Mouse (Mus musculus): ENCODE data around the gene Setd6.

The Setd6 gene
- long read RNA-seq, experiment 1, transcript Setd6-201 (7 exons, 1,707 nt), result major isoform, 16 of 19 reads
- long read RNA-seq, experiment 1, partial matches to known transcripts, result 0 of 19 reads
- long read RNA-seq, experiment 1, other reads (novel, unspliced or antisense), result 3 of 19 reads
- long read RNA-seq, experiment 2, transcript Setd6-201 (7 exons, 1,707 nt), result major isoform, 18 of 30 reads
- long read RNA-seq, experiment 2, partial matches to known transcripts, result 2 of 30 reads
- long read RNA-seq, experiment 2, other reads (novel, unspliced or antisense), result 9 of 30 reads

GRCm38 (mm10) chr8:95715676-95716531, at the start of gene Setd6:
Setd6 (plus strand) TSS chr8:95715881.
- intact Hi-C loops (cut with DNase I), result loop anchor here (2.0 to 10.0 kb wide), 3 partner anchors 36 to 199 kb away; no protein-coding TSS in a partner anchor

DNA sequence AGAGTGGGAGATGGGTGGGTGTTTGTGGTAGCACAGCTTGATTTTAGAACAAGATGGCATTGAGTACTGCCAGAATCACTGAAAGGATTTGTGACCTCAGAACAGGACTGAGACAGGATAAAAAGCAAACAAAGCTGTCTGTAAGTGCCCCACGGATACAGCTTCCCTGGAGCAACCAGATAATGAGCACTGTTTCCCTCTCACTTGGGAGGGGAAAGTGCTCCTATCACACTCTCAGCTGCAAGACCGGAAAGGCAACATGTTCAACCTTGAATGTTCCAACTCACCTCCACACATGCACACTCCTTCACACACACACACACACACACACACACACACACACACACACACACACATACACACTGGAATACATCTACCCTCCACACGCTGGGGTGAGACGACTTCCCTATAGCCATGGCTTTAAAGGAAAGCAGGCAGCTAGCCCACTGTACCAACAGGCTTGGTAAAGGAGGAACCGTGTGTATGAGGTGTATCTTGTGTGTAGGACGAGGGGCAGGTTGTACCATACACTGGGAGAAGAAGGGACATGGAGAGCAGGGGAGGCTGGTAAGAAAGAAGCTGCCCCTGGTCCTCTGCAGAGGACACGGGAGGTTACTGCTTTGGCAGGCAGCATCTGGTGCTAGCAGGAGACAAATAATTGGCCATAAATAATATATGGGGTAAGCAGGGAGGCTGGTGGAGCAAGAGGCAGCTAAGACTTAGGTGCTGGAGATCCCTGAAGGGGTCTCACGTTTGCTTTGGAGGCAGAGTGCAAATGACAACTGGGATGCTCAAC, 47.3 kb upstream of the Setd6 start:
- intact Hi-C loops (cut with DNase I), result no loop called here

GRCm38 (mm10) chr8:95669967-95670366, 45.7 kb upstream of the Setd6 start:
- intact Hi-C loops (cut with DNase I), result no loop called here

DNA sequence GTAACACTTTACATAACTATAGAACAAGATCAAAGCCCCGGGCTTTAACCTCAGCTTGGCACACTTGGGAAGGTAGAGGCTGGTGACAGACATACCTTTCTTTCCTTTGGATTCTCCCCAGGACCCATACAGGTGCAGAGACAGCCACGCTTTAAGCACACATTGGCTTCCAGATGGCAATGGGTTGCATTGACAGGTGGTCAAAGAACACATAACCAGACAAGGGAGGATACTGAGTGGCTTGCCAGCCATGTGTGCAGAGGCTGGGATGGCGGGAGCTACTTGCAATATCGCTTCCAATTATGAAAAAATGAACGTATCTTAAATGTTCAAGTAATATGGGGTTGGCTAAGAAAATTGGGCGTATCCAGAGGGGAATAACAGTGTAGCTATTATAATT, 43.8 kb upstream of the Setd6 start:
- intact Hi-C loops (cut with DNase I), result no loop called here

- intact Hi-C loops (cut with DNase I), result no loop called here
Measured at GRCm38 (mm10) chr8:95672811-95673210, 42.9 kb upstream of the Setd6 start.

DNA sequence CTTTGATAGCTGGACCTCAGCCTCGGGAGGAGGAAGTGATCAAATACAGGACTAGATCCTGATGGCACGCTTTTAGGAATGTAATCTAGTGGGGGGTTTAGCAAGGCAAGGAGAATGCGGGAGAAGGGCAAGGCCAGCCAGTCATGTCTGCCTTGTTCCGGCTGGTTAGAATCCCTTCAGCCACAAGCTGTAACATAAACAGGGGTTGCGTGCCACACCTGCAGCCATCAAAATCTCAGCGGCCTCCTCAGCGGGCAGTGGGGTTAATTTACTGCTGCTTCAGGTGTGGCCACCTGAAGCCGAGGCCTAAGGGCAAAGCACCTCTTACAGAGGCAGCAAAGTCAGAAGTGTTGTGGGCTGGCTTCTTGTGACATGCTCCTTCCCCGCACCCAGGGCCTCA, 39.0 kb upstream of the Setd6 start, which contains the start of gene Ndrg4:
Gene Ndrg4, plus strand, starts transcription at position 350 of the 400 bp plus-strand sequence.
- intact Hi-C loops (cut with DNase I), result no loop called here

DNA sequence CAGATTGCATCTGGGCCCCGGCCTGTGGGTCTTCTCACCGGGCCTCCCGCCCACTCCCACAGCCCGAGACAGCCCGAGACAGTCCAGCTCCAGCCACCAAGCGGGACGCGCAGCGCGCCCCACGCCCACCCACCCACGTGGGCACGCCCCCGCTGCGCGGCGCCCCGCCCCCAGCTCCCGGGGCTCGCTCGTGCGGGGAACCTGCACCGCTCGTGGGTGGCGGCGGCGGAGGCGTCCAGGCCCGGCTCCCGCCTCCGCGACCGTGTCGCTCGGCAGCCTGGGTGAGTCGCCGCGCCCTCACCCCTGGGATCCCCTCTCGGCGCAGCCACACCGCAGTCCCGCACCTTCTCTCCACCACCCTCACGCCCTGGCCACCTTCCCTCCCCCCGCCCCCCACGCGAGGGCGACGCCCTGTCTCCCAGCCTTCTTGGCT, 38.1 kb upstream of the Setd6 start:
- intact Hi-C loops (cut with DNase I), result no loop called here

DNA sequence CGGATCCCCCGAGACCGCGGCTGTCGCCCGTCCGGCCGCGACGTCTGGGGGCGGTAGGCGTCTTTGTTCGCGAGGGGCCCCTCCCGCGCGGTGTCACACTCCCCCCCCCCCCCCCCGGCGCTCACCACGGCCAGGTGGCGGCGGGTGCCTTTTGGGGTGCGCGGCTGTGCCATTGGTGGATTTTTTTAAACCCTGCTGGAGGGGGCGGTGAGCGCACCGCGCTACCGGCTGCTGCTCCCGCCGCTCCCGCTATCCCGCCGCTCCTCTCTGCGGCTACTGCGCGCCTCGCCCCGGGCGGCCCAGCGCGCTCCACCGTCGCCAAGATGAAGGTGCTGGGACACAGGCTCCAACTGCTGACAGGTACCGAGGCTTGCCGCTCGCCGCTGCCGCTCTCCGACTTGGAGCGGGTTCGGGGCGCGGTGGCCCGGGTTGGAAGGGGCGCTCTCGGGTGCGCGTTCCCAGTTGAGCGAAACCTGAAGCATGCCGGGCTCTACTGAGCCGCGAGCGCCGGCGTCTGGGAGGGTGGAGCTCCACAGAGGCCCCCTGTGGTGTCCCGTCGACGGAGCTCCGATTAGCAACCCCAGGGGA, 37.6 kb upstream of the Setd6 start:
- intact Hi-C loops (cut with DNase I), result no loop called here

DNA sequence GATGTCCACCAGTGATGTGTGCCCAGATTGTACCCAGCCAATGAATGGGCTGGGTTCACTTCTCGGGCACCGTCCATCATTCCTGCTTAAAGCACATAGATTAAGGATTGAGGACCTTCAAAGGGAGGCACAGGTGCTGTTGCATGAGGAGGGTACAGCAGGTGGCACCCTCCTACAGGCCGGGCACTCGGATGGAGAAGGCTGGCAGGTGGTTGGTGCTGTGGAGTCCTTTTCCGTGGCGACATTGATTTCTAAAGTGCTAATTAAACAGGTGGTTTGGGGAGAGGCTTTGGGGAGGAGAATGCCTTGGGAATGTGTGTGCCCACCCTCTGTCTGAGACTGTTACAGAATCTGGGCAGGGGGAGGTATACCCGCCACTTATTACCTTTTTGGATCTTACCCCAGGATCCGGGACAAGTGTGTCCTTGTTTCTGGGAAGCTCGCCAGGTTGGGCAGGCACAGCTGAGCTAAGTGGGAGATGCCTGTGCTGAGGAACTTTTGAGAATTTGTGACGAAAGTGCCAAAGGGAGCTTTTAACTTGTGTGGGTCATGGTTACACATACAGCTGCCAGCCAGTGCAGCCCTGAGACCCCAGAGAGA, 27.5 kb upstream of the Setd6 start:
- intact Hi-C loops (cut with DNase I), result no loop called here

GRCm38 (mm10) chr8:95690929-95691541, 24.6 kb upstream of the Setd6 start:
- intact Hi-C loops (cut with DNase I), result loop anchor here (10.0 kb wide), 1 partner anchor 336 kb away; the partner anchor contains the start of gene Mmp15

DNA sequence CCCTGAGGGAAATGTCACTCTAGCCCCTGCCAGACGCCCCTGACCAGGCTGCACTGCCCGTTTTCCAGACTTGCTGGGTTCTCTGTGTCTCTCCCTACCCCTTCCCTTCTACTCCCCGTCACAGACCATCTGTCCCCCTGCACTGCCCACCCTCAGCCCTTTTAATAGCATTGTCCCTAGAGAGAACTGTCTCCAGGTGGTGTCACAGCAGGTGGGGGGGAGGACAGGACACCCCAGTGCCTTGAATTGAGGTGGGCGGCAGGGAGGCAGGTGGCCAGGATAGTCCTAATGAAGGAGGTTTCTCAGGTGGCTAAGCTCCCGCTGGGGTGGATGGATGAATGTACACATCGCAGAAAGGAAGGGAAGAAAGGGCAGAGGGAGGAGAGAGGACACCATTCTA, 21.1 kb upstream of the Setd6 start:
- intact Hi-C loops (cut with DNase I), result loop anchor here (10.0 kb wide), 1 partner anchor 340 kb away; the partner anchor contains the start of gene Mmp15

DNA sequence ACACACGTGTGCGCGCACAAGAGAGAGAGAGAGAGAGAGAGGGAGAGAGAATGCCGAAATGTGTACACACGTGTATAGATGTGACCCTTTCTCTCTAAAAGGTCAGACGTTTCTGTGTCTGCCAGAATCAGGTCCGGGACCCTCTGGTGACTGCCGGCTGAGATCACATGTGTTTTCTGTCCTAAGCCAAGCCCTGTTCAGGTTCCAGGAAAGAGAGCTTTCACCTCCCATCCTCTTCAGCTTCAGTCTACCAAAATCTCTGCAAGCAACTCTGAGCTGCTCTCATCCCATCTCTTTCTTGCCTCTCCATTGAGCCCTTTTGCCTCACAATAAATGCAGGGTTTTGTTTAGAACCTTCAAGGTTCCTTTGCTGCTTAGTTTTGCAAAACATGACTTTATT, 19.0 kb upstream of the Setd6 start:
- intact Hi-C loops (cut with DNase I), result loop anchor here (2.0 to 10.0 kb wide), 2 partner anchors 90 to 342 kb away; partner anchors contain the start of gene Mmp15

DNA sequence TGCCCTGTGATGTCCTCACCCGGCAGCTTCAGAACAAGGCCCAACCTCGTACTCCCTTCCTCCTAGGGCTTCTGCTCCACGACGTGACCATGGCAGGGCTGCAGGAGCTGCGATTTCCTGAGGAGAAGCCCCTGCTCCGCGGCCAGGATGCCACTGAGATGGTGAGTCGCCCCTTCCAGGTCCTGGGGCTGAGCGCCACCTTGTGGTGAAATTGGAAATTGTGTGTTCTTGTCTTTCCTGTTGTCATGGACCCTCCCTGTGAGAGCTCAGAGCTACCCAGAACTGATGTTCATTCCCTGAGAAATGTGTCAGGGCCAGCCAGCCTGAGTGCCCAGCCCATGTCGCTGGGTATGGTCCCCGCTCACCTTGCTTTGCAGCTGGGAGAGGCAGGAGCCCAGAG, 18.6 kb upstream of the Setd6 start:
- intact Hi-C loops (cut with DNase I), result loop anchor here (2.0 to 10.0 kb wide), 2 partner anchors 90 to 342 kb away; partner anchors contain the start of gene Mmp15

DNA sequence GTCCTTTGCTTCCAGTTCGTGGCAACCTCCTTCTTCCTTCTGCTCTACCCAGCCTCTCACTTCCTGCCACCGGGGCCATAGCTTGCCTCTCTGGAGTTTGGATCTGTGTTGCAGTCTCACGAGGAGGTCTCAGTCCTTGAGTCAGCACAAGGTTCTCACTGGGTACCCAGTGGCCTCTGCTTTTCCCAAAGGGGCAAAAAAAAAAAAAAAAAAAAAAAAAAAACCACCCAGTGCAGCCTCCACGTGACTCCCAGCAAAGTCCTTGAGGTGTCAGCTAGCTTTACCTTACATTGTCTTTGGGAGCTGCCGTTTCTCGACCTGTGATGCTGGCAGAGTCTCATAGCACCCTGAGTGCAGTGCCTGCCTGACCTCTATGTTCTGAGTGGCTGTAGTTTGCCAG, 17.5 kb upstream of the Setd6 start:
- intact Hi-C loops (cut with DNase I), result loop anchor here (10.0 kb wide), 1 partner anchor 343 kb away; the partner anchor contains the start of gene Mmp15

DNA sequence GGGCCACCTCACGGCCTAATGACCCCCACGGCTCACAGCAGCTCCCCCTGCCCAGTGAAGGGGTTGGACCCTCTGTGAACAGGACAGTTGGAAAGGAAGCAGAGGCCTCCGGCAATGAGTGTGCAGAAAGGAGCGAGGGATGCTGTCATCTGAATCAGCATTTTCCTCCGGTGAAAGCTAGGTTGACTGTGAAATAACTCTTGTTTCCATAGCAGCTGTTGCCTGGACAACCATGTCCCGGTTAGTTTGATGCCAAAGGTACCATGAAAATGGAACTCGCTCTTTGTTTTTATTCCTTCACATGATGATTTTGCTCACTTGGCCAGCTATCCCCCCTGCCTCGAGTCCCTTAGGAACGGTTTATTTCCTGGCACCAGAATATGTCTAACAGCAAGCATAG, 15.4 kb upstream of the Setd6 start:
- intact Hi-C loops (cut with DNase I), result no loop called here

DNA sequence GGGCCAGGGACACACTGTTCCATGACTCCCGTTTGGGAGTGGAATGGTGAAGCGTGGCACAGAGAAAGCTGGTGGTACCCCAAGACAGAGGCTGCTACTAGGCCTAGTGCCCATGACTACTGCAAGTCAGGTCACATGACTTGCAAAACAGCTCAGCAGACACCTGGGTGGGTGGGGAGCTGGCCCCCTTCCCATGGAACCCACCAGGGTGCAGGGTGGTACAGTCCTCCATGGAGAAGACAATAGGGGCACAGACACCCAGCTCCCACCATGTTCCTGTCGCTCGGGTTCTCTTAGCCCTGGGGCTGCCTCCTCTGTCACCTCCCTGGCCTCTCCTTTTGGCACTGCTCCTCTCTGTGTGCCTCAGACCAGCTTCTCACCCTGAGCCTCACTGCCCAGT, 13.9 kb upstream of the Setd6 start:
- intact Hi-C loops (cut with DNase I), result no loop called here

- intact Hi-C loops (cut with DNase I), result no loop called here
Measured at GRCm38 (mm10) chr8:95702480-95703446, 12.9 kb upstream of the Setd6 start.

DNA sequence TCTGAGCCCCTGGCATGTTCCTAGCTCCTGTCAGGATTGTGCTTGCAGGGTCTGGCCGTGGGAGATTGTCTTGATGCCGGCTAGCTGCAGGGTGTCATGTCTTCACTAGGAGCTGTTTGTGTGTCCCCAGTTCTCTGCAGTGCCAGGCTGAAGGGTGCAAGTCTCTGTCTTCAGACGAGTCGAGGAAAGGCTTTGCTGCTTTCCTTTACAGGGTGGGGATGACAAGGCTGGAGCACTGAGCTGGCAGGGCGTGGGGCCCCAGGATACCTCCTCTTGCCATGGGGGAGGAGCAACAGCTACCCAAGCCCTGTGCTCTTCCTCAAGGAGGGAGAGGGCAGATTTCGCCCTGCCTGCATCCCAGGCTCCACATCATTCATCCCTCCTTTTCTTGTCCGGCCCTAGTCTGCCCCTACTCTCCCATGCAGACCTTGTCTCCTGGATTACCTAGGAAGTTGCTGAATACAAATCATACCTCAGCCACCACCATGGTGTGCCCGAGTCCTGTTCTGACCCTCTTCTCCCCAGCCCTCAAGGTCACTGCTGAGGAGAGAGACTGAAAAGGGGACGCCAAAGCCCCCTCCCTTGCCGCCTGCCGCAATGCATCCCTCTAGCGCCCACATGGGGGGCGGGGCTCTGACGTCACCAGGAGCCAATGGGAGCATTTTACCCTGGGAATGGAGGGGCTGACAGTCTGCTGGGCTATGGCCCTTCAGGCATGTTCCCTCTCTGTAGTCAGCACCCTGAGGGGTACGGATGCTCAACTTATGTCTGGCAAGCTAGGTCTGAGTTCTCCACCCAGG, 12.0 kb upstream of the Setd6 start:
- intact Hi-C loops (cut with DNase I), result no loop called here

Measured in adrenal gland (tissue).